Mouse (Mus musculus) embryonic facial prominence, embryonic 13.5 days (tissue): ENCODE measurements around the gene Pemt. TPM values are rescaled to one million over a fixed set of nuclear protein-coding genes. Genes with fewer than 3 reads are reported as not detected.
"Not testable (repeated sequence)": the region's sequence is repeated elsewhere in the genome, so short reads cannot be mapped to it uniquely, and the experiment has no call there.

Experiments used
- ATAC-seq: fragments of 200-750 bp; cut with Nextera tagmentation; 2 replicates; pipeline ENCODE4 v1.8.0; 2017; ENCODE audit warnings: low read depth; ENCODE audit not compliant: insufficient number of reproducible peaks, insufficient read depth, low FRiP score, low TSS enrichment
- H3K27ac ChIP-seq: fragments of 300-500 bp; sonication (generic); 2 replicates; pipeline ENCODE4 v1.5.1; 2015; ENCODE audit warnings: moderate library complexity, mild to moderate bottlenecking, inconsistent platforms
- H3K27me3 ChIP-seq: fragments of 300-500 bp; sonication (generic); 2 replicates; pipeline ENCODE4 v1.6.1; 2015; ENCODE audit warnings: mild to moderate bottlenecking, inconsistent platforms
- H3K36me3 ChIP-seq: fragments of 300-500 bp; sonication (generic); 2 replicates; pipeline ENCODE4 v1.6.1; 2015; ENCODE audit warnings: mild to moderate bottlenecking, inconsistent platforms
- H3K4me1 ChIP-seq: fragments of 300-500 bp; sonication (generic); 2 replicates; pipeline ENCODE4 v1.6.1; 2015; ENCODE audit warnings: inconsistent platforms
- H3K4me2 ChIP-seq: fragments of 300-500 bp; sonication (generic); 2 replicates; pipeline ENCODE4 v1.6.1; 2015; ENCODE audit warnings: moderate library complexity, mild to moderate bottlenecking, inconsistent platforms
- H3K4me3 ChIP-seq: fragments of 300-500 bp; sonication (generic); 2 replicates; pipeline ENCODE4 v1.5.1; 2015; ENCODE audit warnings: mild to moderate bottlenecking, inconsistent platforms
- H3K9ac ChIP-seq: fragments of 300-500 bp; sonication (generic); 2 replicates; pipeline ENCODE4 v1.6.1; 2015; ENCODE audit warnings: mild to moderate bottlenecking, inconsistent platforms
- H3K9me3 ChIP-seq: fragments of 300-500 bp; sonication (generic); 2 replicates; pipeline ENCODE4 v1.6.1; 2016; ENCODE audit warnings: inconsistent platforms
- WGBS: fragments of 180-500 bp; shearing (Covaris S2); methylation state at CpG from one replicate; pipeline ENCODE4 v1.1.7; 2015; ENCODE audit warnings: mixed read lengths; 5-methylcytosine and 5-hydroxymethylcytosine counted together
- polyA plus RNA-seq: library from polyadenylated mRNA; unstranded; fragments of >200 nt; fragmentation: Nextera tagmentation; extraction: Ambion mirVana; gene quantifications from 2 replicates; pipeline ENCODE4 v1.2.1, GENCODE M21; 2015

Pemt gene
- polyA plus RNA-seq, 1 experiment from 2014 or later: 6.5 TPM

DNA sequence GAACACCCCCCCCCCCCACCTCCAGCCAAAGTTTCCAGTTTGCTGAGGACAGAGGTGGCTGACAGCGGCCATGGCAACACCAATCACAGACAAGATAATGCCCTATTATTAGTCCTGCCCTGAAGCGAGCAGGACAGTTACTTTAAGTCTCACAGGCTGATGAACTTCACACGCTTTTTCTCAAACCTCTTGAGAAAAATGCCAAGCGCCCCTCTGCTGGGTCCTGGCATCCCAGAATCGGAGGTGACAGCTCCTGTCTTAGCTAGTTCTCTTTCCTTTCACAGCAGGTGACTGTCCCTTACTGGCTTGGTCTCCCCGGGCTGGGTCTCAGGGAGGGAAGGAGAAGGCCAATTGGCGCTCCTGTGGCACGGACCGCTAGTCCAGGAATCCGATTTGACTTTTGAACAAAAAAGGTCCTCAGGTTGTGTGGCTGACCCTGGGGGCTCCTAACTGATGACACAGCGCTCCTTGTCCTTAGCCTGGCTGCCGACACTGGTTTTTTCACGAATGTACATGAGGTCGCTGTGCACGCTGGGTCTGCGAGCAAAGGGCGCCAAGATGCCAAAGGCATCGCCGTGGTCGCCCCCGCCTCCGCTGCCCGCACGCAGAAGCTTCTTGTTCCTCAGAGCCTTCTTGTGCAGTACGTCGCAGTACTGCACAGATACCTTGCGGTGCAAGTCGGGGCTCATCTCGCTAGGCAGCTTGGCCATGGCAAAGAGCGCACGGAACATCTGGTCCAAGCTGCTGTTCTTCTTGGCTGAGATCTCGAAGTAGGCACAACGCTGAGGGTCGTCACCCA lies 82.7 kb downstream of the Pemt start:
- peak overlapping the region; percentile 92 for H3K4me2 ChIP-seq
- WGBS: 8% methylated on average over 34 of the region's 34 CpGs
- H3K4me3 ChIP-seq: peak overlapping the region; percentile 50
- H3K4me1 ChIP-seq: peaks cover 60% of the 10 kb centered on the region
- H3K27me3 ChIP-seq: peaks cover 48% of the 10 kb centered on the region
- no peaks in the 10 kb centered on the region for H3K9me3 ChIP-seq
- no peak overlapping the region for H3K27ac ChIP-seq
- peaks cover 17% of the 10 kb centered on the region for H3K36me3 ChIP-seq
- ATAC-seq: no peak
- H3K9ac ChIP-seq: peak overlapping the region; percentile 71

- WGBS: 75% methylated on average over 3 of the region's 3 CpGs
- H3K4me1 ChIP-seq: peaks cover 60% of the 10 kb centered on the region
- H3K27ac ChIP-seq: no peak overlapping the region
- no peak overlapping the region for H3K4me2 ChIP-seq
- no peak overlapping the region for H3K4me3 ChIP-seq
- ATAC-seq: no peak
- H3K27me3 ChIP-seq: peaks cover 49% of the 10 kb centered on the region
- peaks cover 20% of the 10 kb centered on the region for H3K36me3 ChIP-seq
- no peaks in the 10 kb centered on the region for H3K9me3 ChIP-seq
- H3K9ac ChIP-seq: no peak overlapping the region
Measured at GRCm38 (mm10) chr11:59962590-59962989, 83.7 kb downstream of the Pemt start.

DNA sequence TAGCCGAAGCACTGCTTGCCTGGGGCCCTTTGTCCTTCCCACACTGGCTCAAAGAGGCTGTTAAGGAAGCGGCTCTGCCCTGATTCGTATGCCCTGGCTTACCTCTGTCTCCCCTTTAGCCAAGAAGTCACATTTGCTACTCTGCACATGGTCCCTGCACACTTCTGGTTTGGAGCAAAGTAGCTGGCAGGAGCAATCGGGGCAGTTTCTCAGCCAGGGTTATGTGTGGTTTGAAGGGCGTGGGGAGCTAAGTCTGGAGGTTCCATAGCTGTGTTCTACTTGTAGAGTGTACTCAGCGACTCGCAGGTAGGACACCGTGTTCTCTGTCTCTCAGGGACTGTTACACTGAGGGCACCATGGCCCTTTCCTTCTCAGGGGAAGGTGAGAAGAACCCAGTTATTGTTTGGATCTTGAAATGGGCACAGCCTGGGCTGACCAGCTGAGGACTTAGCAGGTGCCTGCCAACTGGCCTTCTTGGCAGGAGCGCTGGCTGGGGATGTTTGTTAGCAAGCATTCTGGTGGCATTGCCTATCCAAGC lies 84.9 kb downstream of the Pemt start:
- peaks cover 31% of the 10 kb centered on the region for H3K36me3 ChIP-seq
- peaks cover 49% of the 10 kb centered on the region for H3K27me3 ChIP-seq
- peak overlapping the region; percentile 11; the same call in 1 of the 2 replicates for H3K4me2 ChIP-seq
- peak overlapping the region; percentile 81 for H3K27ac ChIP-seq
- H3K4me3 ChIP-seq: no peak overlapping the region
- 60% methylated on average over 9 of the region's 9 CpGs for WGBS
- no peaks in the 10 kb centered on the region for H3K9me3 ChIP-seq
- no peak for ATAC-seq
- peak overlapping the region; percentile 37 for H3K9ac ChIP-seq
- peaks cover 63% of the 10 kb centered on the region for H3K4me1 ChIP-seq

DNA sequence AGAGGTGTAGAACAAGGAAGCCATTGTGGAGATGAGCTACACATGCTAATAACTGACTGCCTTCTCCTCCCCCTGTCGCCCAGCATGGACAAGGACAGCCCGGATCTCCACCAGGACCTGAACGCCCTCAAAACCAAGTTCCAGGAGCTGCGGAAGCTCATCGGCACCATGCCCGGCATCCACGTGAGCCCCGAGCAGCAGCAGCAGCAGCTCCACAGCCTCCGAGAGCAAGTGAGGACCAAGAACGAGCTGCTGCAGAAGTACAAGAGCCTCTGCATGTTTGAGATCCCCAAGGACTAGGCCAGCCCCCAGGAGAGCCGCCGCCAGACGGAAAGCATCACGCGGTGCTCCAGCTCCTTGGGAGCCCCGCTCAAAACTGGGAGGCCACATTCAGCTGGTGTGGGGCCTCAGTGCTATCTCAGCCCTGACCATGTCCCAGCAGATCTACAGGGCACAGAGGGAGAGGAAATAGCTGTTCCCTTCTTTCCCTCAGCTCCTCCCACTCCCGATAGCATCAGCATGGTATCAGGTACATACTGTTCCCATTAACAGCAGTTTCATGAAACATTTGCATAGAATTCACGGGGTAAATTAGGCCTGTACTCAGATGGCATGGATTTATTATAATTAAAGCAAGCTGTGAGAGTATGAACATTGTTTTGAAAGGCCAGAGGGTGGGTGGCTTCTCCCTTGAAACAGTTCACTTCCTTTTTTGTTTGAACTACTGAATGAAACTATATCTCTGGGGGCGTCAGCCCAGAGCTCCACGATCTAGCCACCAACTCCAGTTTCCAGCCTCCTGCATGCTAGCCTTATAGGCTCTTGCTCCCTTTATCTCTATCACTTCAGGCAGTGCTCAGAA lies 85.6 kb downstream of the Pemt start:
- H3K4me1 ChIP-seq: peaks cover 56% of the 10 kb centered on the region
- H3K36me3 ChIP-seq: peaks cover 35% of the 10 kb centered on the region
- peak overlapping the region; percentile 81 for H3K27ac ChIP-seq
- peak; percentile 56 for ATAC-seq
- H3K9me3 ChIP-seq: no peaks in the 10 kb centered on the region
- H3K9ac ChIP-seq: peak overlapping the region; percentile 49
- H3K4me3 ChIP-seq: peak overlapping the region; percentile 5; the same call in 1 of the 2 replicates
- peaks cover 43% of the 10 kb centered on the region for H3K27me3 ChIP-seq
- peak overlapping the region; percentile 48 for H3K4me2 ChIP-seq
- WGBS: 33% methylated on average over 20 of the region's 20 CpGs

- no peak for ATAC-seq
- Histone ChIP-seq H3K4me1 (peaks cover 46% of the 10 kb centered on the region), H3K27ac (no peak overlapping the region), H3K4me3 (no peak overlapping the region), H3K36me3 (peaks cover 38% of the 10 kb centered on the region), H3K4me2 (no peak overlapping the region), H3K9me3 (no peaks in the 10 kb centered on the region), H3K27me3 (peaks cover 36% of the 10 kb centered on the region), H3K9ac (no peak overlapping the region)
- 74% methylated on average over 4 of the region's 4 CpGs for WGBS
Measured at GRCm38 (mm10) chr11:59959453-59959852, 86.8 kb downstream of the Pemt start.

DNA sequence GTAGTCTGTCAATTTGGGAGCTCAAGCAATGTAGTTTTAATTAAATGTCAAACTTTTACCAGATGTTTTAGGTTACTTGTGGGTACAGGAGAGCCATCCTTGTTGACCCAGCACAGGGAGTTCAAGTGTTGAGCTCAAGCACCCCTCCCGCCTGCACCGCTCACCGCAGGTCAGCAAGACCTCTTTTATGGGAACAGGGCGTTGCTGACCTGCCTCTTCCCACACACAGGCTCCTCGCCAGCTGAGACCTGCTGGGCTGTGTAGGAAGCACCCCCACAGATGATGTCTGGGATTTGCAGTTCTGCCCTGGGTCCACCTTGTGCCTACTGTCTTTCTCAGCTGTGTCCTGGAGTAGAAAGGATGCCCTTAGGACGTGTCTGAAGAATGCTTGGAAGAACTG lies 89.5 kb downstream of the Pemt start:
- Histone ChIP-seq H3K9ac (no peak overlapping the region), H3K9me3 (no peaks in the 10 kb centered on the region), H3K4me3 (no peak overlapping the region), H3K4me1 (peaks cover 35% of the 10 kb centered on the region), H3K36me3 (peaks cover 33% of the 10 kb centered on the region), H3K27ac (no peak overlapping the region), H3K4me2 (no peak overlapping the region), H3K27me3 (peaks cover 9% of the 10 kb centered on the region)
- WGBS: 54% methylated on average over 6 of the region's 6 CpGs
- no peak for ATAC-seq

GRCm38 (mm10) chr11:59952892-59953291 lies 93.4 kb downstream of the Pemt start:
- Histone ChIP-seq H3K27me3 (peaks cover 5% of the 10 kb centered on the region; the same call in 1 of the 2 replicates), H3K9ac (no peak overlapping the region), H3K4me2 (0 out of 2 replicates have a peak overlapping the region, but pooled peaks have one; percentile 0), H3K4me1 (peaks cover 22% of the 10 kb centered on the region), H3K9me3 (no peaks in the 10 kb centered on the region), H3K27ac (no peak overlapping the region), H3K4me3 (no peak overlapping the region), H3K36me3 (peaks cover 21% of the 10 kb centered on the region)
- 76% methylated on average over 14 of the region's 14 CpGs for WGBS
- ATAC-seq: no peak

DNA sequence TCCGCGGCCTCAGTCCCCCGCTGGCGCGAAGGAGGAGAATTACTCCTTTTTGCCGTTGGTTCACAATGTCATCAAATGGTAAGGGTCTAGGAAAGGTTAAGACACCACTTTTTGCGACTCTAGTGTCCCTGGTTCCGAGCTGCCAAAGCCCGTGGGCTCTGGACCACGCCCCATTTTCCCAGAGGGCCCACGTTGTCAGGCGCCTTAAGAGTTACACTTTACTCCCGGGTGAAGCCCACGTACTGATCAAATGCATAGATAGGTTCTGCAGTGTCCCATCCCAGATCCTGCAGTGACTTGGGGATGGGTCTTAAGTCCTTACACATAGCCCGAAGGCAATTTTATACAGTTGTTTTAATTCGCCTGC lies 97.9 kb downstream of the Pemt start:
- ATAC-seq: no peak
- H3K27ac ChIP-seq: peak overlapping the region; percentile 76

GRCm38 (mm10) chr11:59947752-59948400 lies 98.4 kb downstream of the Pemt start, which contains the start of gene Med9:
Med9 (plus strand) TSS chr11:59948206.
- H3K36me3 ChIP-seq: no peaks in the 10 kb centered on the region
- peak within 1 kb of the TSS; percentile 76 for H3K27ac ChIP-seq
- peaks cover 22% of the 10 kb centered on the region for H3K4me1 ChIP-seq
- under 1% methylated on average over 43 of the region's 43 CpGs for WGBS
- no peaks in the 10 kb centered on the region for H3K27me3 ChIP-seq
- ATAC-seq: peak; percentile 87
- H3K9me3 ChIP-seq: no peaks in the 10 kb centered on the region
- peak within 1 kb of the TSS; percentile 98 for H3K9ac ChIP-seq
- H3K4me3 ChIP-seq: peak within 1 kb of the TSS; percentile 98
- H3K4me2 ChIP-seq: peak within 1 kb of the TSS; percentile 83

More for the DNA sequence above, 97.9 kb downstream of the Pemt start:
- Histone ChIP-seq H3K4me3 (peak overlapping the region; percentile 98), H3K4me1 (peaks cover 22% of the 10 kb centered on the region), H3K36me3 (no peaks in the 10 kb centered on the region), H3K4me2 (peak overlapping the region; percentile 83), H3K9ac (peak overlapping the region; percentile 98), H3K9me3 (no peaks in the 10 kb centered on the region), H3K27me3 (no peaks in the 10 kb centered on the region)
- WGBS: 3% methylated on average over 16 of the region's 16 CpGs

GRCm38 (mm10) chr11:59944855-59945254 lies 101.4 kb downstream of the Pemt start:
- peaks cover 20% of the 10 kb centered on the region for H3K4me1 ChIP-seq
- not testable (repeated sequence) for H3K9ac ChIP-seq, H3K36me3 ChIP-seq, ATAC-seq, H3K27me3 ChIP-seq, H3K4me2 ChIP-seq, H3K27ac ChIP-seq, H3K4me3 ChIP-seq, H3K9me3 ChIP-seq
- WGBS: 81% methylated on average over 10 of the region's 10 CpGs

DNA sequence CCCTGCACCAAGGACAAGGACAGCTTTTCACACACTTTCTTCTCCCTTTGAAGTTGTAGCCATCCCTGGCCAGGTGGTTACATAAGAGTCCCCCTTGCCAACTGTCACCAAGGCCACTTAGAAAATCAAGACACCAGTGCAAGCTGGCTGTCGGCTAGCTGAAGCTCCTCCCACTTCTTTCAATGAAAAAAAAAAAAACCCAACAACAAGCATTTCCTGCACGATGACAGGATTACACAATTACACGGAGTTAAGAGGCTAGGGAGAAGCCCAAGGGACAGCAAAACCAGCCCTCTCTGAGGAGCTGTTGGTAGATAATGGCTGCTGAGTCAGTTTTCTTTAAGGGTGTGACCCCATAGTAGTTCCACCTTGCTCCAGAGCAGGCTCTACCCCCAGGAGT lies 104.9 kb downstream of the Pemt start:
- Histone ChIP-seq H3K27me3 (peaks cover 3% of the 10 kb centered on the region; the same call in 1 of the 2 replicates), H3K4me2 (no peak overlapping the region), H3K36me3 (no peaks in the 10 kb centered on the region), H3K4me3 (no peak overlapping the region), H3K9ac (no peak overlapping the region), H3K9me3 (no peaks in the 10 kb centered on the region), H3K27ac (no peak overlapping the region), H3K4me1 (no peaks in the 10 kb centered on the region)
- WGBS: 16% methylated on average over 3 of the region's 3 CpGs
- no peak for ATAC-seq
